Mouse (Mus musculus) C2C12 (cell line): ENCODE results near the gene B3gnt3.

Experiments used
- CEBPB ChIP-seq: IDR thresholded peaks from one replicate; pipeline ENCODE4 v1.6.1; 2011; ENCODE audit warnings: low read depth, mild to moderate bottlenecking, control low read depth, moderate library complexity
- CTCF ChIP-seq: IDR thresholded peaks from one replicate; pipeline ENCODE4 v1.5.1; 2011; ENCODE audit not compliant: control insufficient read depth, insufficient read depth, insufficient read length
- MAX ChIP-seq: IDR thresholded peaks from one replicate; pipeline ENCODE4 v1.6.1; 2011; ENCODE audit warnings: mild to moderate bottlenecking, control low read depth
- MYOD1 ChIP-seq: IDR thresholded peaks from one replicate; pipeline ENCODE4 v1.6.1; 2011; ENCODE audit warnings: low read depth; ENCODE audit not compliant: control insufficient read depth, insufficient read length
- MYOG ChIP-seq: IDR thresholded peaks from one replicate; pipeline ENCODE4 v1.6.1; 2011; ENCODE audit not compliant: control insufficient read depth, insufficient read length; ENCODE audit errors: extremely low read depth
- USF1 ChIP-seq: IDR thresholded peaks from one replicate; pipeline ENCODE4 v1.6.1; 2011; ENCODE audit warnings: low read depth, mild to moderate bottlenecking, control low read depth, moderate library complexity

DNA sequence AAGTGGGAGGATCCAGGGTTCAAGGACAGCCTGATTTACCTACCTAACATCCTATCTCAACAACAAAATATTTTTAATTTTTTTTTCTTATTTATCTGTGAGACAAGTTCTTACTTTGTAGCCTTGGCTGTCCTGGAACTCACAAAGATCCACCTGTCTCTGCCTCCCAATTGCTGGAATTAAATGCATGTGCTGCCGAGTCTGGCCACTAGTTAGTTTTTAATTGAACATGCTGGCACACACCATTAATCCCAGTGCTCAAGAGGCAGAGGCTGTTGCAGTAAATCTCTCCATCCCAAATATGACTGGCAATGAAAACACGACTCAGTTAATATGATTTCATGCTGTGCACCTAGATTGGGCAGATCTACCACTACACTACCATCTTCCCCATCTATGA, 41.2 kb upstream of the B3gnt3 start:
- TF ChIP-seq MYOG (no peak), CTCF (no peak), CEBPB (no peak), MYOD1 (no peak), USF1 (no peak), MAX (no peak)
